Mouse (Mus musculus) left cerebral cortex, postnatal 10 days (tissue): ENCODE data around the gene Mogs. TPM values are rescaled to one million over a fixed set of nuclear protein-coding genes. Genes with fewer than 3 reads are reported as not detected.

Experiments used
- DNase-seq, 2 experiments: peaks; one replicate each; pipeline ENCODE4 v3.0.0; 2021 to 2022; ENCODE audit warnings: low spot score in 2 of 2, mixed read lengths in 1 of 2; ENCODE audit errors: extremely low spot score in 1 of 2
- intact Hi-C: fragments of 180-260 bp; cut with DNase I; formaldehyde crosslinking; loops from one replicate; pipeline ENCODE4 v1.15.1; 2025
- total RNA-seq, 2 experiments: library from RNA; stranded (reverse); gene quantifications; 2 replicates each; pipeline ENCODE4 v1.2.3; 2021

Gene Mogs
- total RNA-seq, 2 experiments from 2014 or later = 27.9 to 31.8 TPM

GRCm38 (mm10) chr6:83118369-83118768 lies 3.1 kb downstream of the Mogs start:
- intact Hi-C loops = no loop called here
- DNase-seq = no peak

- intact Hi-C loops = no loop called here
- no peak for DNase-seq
These were observed 3.8 kb downstream of the Mogs start for GRCm38 (mm10) chr6:83118825-83119733.

GRCm38 (mm10) chr6:83119734-83120051 lies 4.4 kb downstream of the Mogs start:
- DNase-seq = no peak
- intact Hi-C loops = loop anchor here (5.0 kb wide), 1 partner anchor 43 kb away; no protein-coding TSS in a partner anchor

GRCm38 (mm10) chr6:83120930-83121862 lies 5.9 kb downstream of the Mogs start, which contains the start of gene Wbp1:
Gene Wbp1 (minus strand): TSS chr6:83121559.
- DNase-seq = peak; percentile 95 to 98
- intact Hi-C loops = loop anchor here (5.0 kb wide), 1 partner anchor 41 kb away; no protein-coding TSS in a partner anchor

- intact Hi-C loops = loop anchor here (5.0 kb wide), 1 partner anchor 40 kb away; no protein-coding TSS in a partner anchor
These were observed 6.8 kb downstream of the Mogs start for GRCm38 (mm10) chr6:83121863-83122710.

GRCm38 (mm10) chr6:83122961-83123360 lies 7.7 kb downstream of the Mogs start:
- no peak for DNase-seq
- intact Hi-C loops = loop anchor here (5.0 kb wide), 1 partner anchor 39 kb away; no protein-coding TSS in a partner anchor

More at GRCm38 (mm10) chr6:83121863-83122710, 6.8 kb downstream of the Mogs start:
- DNase-seq = peak in 1 of 2 experiments; percentile 70

- peak; percentile 93 to 95 for DNase-seq
- intact Hi-C loops = loop anchor here (5.0 kb wide), 1 partner anchor 37 kb away; no protein-coding TSS in a partner anchor
These were observed 9.6 kb downstream of the Mogs start for GRCm38 (mm10) chr6:83124851-83125312.

- DNase-seq = no peak
- intact Hi-C loops = no loop called here
These were observed 10.0 kb downstream of the Mogs start, which contains the start of gene Ino80b for GRCm38 (mm10) chr6:83125331-83125730. Gene Ino80b (minus strand): TSS chr6:83125431.

GRCm38 (mm10) chr6:83127419-83127818 lies 12.1 kb downstream of the Mogs start:
- DNase-seq = no peak
- intact Hi-C loops = no loop called here

GRCm38 (mm10) chr6:83131469-83132034 lies 16.3 kb downstream of the Mogs start:
- intact Hi-C loops = no loop called here
- no peak for DNase-seq

GRCm38 (mm10) chr6:83132176-83132919 lies 17.1 kb downstream of the Mogs start:
- intact Hi-C loops = no loop called here
- DNase-seq = no peak

- intact Hi-C loops = no loop called here
These were observed 18.9 kb downstream of the Mogs start for GRCm38 (mm10) chr6:83134226-83134625.

GRCm38 (mm10) chr6:83134951-83135513 lies 19.7 kb downstream of the Mogs start, which contains the start of gene Rtkn:
Gene Rtkn (plus strand): TSS chr6:83135463.
- intact Hi-C loops = no loop called here
- DNase-seq = no peak

More at GRCm38 (mm10) chr6:83134226-83134625, 18.9 kb downstream of the Mogs start:
- DNase-seq = no peak

- no peak for DNase-seq
- intact Hi-C loops = no loop called here
These were observed 20.4 kb downstream of the Mogs start for GRCm38 (mm10) chr6:83135571-83136161.

- intact Hi-C loops = no loop called here
- no peak for DNase-seq
These were observed 21.1 kb downstream of the Mogs start for GRCm38 (mm10) chr6:83136291-83136880.
